Mouse (Mus musculus) spleen, adult 2 months (tissue): ENCODE measurements at regions not wholly inside any gene's neighbourhood (a gene's known extent, or its start where the extent isn't known, plus 50 kb on each side); places are given as distances from the start of the nearest gene placed in this dataset.

Experiments
- DNase-seq, 2 experiments: peaks; one replicate each; pipeline versions ENCODE4 v3.0.0 to v3.0.0-alpha.2; 2012 to 2021; ENCODE audit warnings: low spot score in 2 of 2, low read depth in 1 of 2
- H3K27ac ChIP-seq: fragments of 200-500 bp; 2 replicates; pipeline ENCODE4 v1.5.1; 2012; ENCODE audit warnings: low read length, inconsistent platforms; ENCODE audit not compliant: insufficient read depth
- H3K27me3 ChIP-seq: fragments of 200-500 bp; 2 replicates; pipeline ENCODE4 v1.6.1; 2012; ENCODE audit warnings: mild to moderate bottlenecking, moderate library complexity, low read length, inconsistent platforms; ENCODE audit not compliant: control insufficient read depth, insufficient read depth
- H3K36me3 ChIP-seq: fragments of 200-500 bp; 2 replicates; pipeline ENCODE4 v1.6.1; 2012; ENCODE audit warnings: mild to moderate bottlenecking, low read length, inconsistent platforms; ENCODE audit not compliant: control insufficient read depth, insufficient read depth
- H3K4me1 ChIP-seq: fragments of 200-500 bp; 2 replicates; pipeline ENCODE4 v1.6.1; 2011; ENCODE audit warnings: inconsistent platforms; ENCODE audit not compliant: control insufficient read depth, insufficient read depth, insufficient read length
- H3K4me3 ChIP-seq: fragments of 200-500 bp; 2 replicates; pipeline ENCODE4 v1.5.1; 2011; ENCODE audit warnings: mild to moderate bottlenecking, inconsistent platforms; ENCODE audit not compliant: insufficient read depth, insufficient read length; ENCODE audit errors: extremely low read depth
- CTCF ChIP-seq: fragments of 200-500 bp; IDR thresholded peaks from 2 replicates; pipeline ENCODE4 v1.5.1; 2011; ENCODE audit warnings: mild to moderate bottlenecking, inconsistent platforms; ENCODE audit not compliant: insufficient read depth, insufficient read length, insufficient replicate concordance; ENCODE audit errors: extremely low read depth
- POLR2A ChIP-seq: fragments of 200-500 bp; IDR thresholded peaks from 2 replicates; pipeline ENCODE4 v1.6.1; 2011; ENCODE audit warnings: low read depth, low read length, inconsistent platforms
- WGBS: fragments of 180-500 bp; shearing (Covaris S2); methylation state at CpG from one replicate; pipeline ENCODE4 v1.1.7; 2018; 5-methylcytosine and 5-hydroxymethylcytosine counted together

DNA sequence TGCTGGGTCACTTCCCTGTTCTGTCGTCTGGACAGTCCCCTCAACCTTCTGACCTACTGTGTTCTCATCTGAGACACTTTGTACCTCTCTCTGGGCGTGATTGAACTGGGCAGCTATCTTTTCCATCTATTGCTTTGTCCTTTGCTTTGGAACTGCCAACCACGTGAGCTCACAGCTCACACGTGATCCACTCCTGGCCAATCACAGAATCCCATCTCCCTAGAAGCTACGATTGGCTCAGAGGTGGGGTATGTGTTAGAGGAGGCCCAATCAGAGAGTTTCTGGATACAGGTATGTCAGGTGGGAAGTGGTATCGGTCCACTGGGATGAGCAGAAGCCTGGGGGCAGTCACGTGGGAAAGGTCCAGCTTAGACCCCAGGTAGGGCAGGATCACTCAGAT lies 137.0 kb upstream of the Igsf21 start:
- DNase-seq: no peak
- WGBS: 73% methylated on average over 7 of the region's 7 CpGs
- H3K4me3 ChIP-seq: no peak overlapping the region
- no peaks in the 10 kb centered on the region for H3K36me3 ChIP-seq
- H3K4me1 ChIP-seq: no peaks in the 10 kb centered on the region
- no peaks in the 10 kb centered on the region for H3K27me3 ChIP-seq
- no peak overlapping the region for H3K27ac ChIP-seq
- TF ChIP-seq CTCF (no peak), POLR2A (no peak)

DNA sequence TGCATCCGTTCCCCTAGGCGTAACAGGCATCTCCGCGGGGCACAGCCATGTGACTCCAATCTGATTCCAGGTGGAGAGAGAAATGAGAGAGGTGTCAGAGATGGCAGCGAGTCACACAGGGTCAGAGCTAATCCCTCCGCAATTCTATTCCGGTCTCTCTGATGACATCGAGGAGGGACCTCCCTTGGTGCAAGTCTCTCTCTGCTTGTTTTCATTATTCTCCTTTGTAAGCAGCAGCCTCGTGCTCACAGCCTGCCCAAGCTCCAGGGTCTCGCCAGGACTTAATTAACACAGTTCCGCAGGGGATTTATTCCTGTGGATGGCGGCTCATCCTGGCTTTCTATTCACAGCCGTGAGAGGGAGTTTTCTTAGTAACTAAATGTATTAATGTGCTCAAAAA lies 134.1 kb upstream of the Igsf21 start:
- WGBS: 43% methylated on average over 13 of the region's 13 CpGs
- H3K27me3 ChIP-seq: no peaks in the 10 kb centered on the region
- H3K4me3 ChIP-seq: no peak overlapping the region
- no peak for TF ChIP-seq POLR2A
- TF ChIP-seq CTCF: no peak
- H3K36me3 ChIP-seq: no peaks in the 10 kb centered on the region
- no peak overlapping the region for H3K27ac ChIP-seq
- no peak for DNase-seq
- no peaks in the 10 kb centered on the region for H3K4me1 ChIP-seq

GRCm38 (mm10) chr4:140377941-140378340 lies 131.4 kb upstream of the Igsf21 start:
- TF ChIP-seq CTCF (no peak), POLR2A (no peak)
- Histone ChIP-seq H3K4me3 (no peak overlapping the region), H3K4me1 (no peaks in the 10 kb centered on the region), H3K36me3 (no peaks in the 10 kb centered on the region), H3K27ac (no peak overlapping the region), H3K27me3 (no peaks in the 10 kb centered on the region)
- WGBS: 69% methylated on average over 1 of the region's 1 CpGs
- no peak for DNase-seq

DNA sequence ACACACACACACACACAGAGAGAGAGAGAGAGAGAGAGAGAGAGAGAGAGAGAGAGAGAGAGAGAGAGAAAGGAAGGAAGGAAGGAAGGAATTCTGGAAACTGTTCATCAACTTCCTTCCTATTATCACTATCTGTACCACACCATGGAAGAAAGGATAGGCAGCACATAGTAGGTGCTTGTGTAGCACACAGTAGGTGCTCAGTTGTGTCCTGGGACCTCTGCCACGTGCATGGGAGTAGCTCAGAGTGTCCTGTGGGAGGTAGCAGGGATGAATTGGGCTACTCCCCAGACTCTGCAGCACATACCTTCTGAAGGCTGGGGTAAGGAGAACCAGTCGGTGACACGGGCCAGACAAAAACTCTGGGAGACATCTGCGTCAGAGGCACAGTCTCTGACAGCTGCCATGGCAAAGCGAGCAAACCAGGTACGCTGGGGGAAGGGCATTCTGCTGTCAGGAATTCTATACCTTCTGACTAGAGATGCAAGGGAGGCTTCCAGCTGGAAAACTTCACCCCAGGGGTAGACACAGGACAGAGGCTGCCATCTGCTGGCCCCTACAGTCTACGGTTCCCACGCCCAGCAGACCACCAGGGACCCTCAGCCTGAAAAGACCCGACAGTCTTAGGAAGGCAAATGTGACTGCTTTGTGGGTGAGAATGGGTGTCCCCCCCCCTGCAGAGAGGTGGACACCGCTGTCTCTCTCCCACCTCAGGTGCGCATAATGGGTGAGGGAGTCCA lies 126.2 kb upstream of the Igsf21 start:
- H3K4me3 ChIP-seq: no peak overlapping the region
- TF ChIP-seq CTCF (no peak), POLR2A (no peak)
- WGBS: 62% methylated on average over 11 of the region's 11 CpGs
- no peaks in the 10 kb centered on the region for H3K27me3 ChIP-seq
- no peak overlapping the region for H3K27ac ChIP-seq
- no peaks in the 10 kb centered on the region for H3K36me3 ChIP-seq
- H3K4me1 ChIP-seq: no peaks in the 10 kb centered on the region
- no peak for DNase-seq

DNA sequence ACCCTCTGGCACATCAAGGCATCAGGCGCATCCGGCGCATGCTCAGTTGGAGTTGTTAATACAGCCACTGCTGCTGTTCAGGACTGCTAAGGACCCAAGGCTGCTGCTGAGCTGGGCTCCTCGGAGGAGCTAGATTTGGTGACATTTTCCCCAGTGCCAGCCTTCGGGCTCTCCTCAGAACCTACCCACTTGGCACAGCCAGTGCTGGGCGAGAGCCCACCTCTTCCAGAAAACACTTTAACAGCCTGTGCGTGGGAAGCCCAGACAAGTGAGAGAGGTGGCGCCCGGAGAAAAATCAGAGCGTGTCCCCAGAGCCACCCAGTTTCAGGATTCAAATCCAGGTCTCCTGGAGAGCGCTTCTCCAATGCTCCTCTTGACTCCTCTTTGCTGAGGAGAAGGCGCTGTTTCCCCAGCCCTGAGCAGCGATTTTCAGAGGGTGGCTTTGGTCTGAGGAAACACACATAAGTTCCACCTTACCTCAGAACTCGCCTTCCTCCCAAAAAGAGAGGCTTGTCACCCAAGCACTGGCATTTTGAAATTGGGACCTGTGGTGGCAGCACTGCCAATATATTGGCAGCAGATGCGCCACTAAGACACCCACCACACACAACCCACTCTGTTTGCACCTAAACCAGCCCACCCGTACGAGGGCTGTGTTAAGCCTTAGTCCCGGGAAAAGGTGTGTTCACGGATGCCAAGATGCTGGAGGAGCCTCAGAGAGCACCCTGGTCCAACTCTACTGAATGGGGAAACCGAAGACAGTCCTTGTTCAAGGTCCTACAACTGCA lies 125.0 kb upstream of the Igsf21 start:
- H3K4me1 ChIP-seq: no peaks in the 10 kb centered on the region
- no peaks in the 10 kb centered on the region for H3K36me3 ChIP-seq
- 83% methylated on average over 20 of the region's 20 CpGs for WGBS
- H3K27ac ChIP-seq: no peak overlapping the region
- no peak for DNase-seq
- H3K4me3 ChIP-seq: no peak overlapping the region
- no peaks in the 10 kb centered on the region for H3K27me3 ChIP-seq
- no peak for TF ChIP-seq POLR2A
- TF ChIP-seq CTCF: no peak

DNA sequence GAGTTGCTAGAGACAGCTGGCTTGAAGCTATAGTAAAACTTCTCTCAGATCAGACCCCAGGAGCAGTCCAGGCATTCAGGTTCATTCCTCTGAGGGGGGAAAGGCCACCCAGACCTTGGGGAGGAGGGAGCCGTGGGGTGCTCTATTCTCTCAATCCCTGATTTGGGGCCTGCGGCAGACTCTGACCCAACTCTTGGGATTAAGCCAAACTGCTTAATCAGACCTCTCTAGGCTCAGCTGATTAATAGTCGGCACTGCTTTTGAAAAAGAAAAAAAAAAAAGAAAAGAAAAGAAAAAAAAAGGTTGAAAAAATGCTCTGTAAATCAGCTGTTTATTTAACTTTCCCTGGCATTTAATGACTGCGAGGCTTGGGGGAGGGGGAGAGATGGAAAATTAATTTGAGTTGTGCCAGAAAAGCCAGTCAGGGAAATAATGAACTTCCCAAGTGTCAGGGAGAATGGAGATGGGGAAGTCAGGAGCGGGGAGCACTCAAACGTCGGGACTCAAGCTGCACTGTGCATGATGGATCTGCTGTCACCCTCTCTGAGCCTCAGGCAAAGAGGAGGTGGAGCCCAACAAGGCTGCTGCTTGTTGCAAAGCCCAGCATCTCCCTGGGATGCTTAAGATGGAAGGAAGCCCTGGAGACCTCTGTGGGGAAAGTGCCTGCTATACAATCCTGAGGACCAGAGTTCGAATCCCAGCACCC lies 120.5 kb upstream of the Igsf21 start:
- Histone ChIP-seq H3K36me3 (no peaks in the 10 kb centered on the region), H3K27me3 (no peaks in the 10 kb centered on the region), H3K4me3 (no peak overlapping the region), H3K27ac (no peak overlapping the region), H3K4me1 (no peaks in the 10 kb centered on the region)
- WGBS: 51% methylated on average over 8 of the region's 8 CpGs
- DNase-seq: no peak
- TF ChIP-seq CTCF (no peak), POLR2A (no peak)

GRCm38 (mm10) chr4:140358846-140359245 lies 112.3 kb upstream of the Igsf21 start:
- no peaks in the 10 kb centered on the region for H3K36me3 ChIP-seq
- WGBS: 97% methylated on average over 4 of the region's 4 CpGs
- H3K27ac ChIP-seq: no peak overlapping the region
- no peaks in the 10 kb centered on the region for H3K4me1 ChIP-seq
- H3K4me3 ChIP-seq: no peak overlapping the region
- no peak for DNase-seq
- no peaks in the 10 kb centered on the region for H3K27me3 ChIP-seq
- no peak for TF ChIP-seq POLR2A
- no peak for TF ChIP-seq CTCF
